In genomic region chr7:88278628-88279196, GRCm38 (mm10) we compare ENCODE assay signal across 9 mouse cellular contexts. TPM values are rescaled to one million over a fixed set of nuclear protein-coding genes. Genes with fewer than 3 reads are reported as not detected.
DNase-seq lines count a peak whose midpoint lies in the region; ATAC-seq lines count a peak whose summit lies in the region.
"Had no signal": no experiment of that assay in that cellular context is flagged by ENCODE, and none has a peak within 500 bp of the region (broad histone marks: within the 10 kb centered on the region; RNA-seq: fewer than 3 reads in every experiment).

No protein-coding gene starts in this region.

- intact Hi-C loops in heart, postnatal 36 days (cut with DNase I), result loop anchor here (5.0 kb wide), 1 partner anchor 44 kb away; no protein-coding TSS in a partner anchor

- peak overlapping the region; percentile 72 for H3K9ac ChIP-seq in heart, embryonic 15.5 days
- H3K9ac ChIP-seq in hindbrain, embryonic 16.5 days (ENCODE audit: low read depth, low read length), result no peak overlapping the region
- no peak overlapping the region for H3K9ac ChIP-seq in midbrain, embryonic 15.5 days

- no peaks in the 10 kb centered on the region for H3K36me3 ChIP-seq in heart, embryonic 15.5 days
- no peaks in the 10 kb centered on the region for H3K36me3 ChIP-seq in hindbrain, embryonic 16.5 days (ENCODE audit: control insufficient read depth, insufficient read depth, low read length)
- no peaks in the 10 kb centered on the region for H3K36me3 ChIP-seq in midbrain, embryonic 15.5 days (replicated peaks)

- peak overlapping the region; percentile 78; the same call in 1 of the 2 replicates for H3K27ac ChIP-seq in heart, embryonic 15.5 days
- no peak overlapping the region for H3K27ac ChIP-seq in hindbrain, embryonic 16.5 days (ENCODE audit: low read depth, low read length)
- no peak overlapping the region for H3K27ac ChIP-seq in midbrain, embryonic 15.5 days

- no peak for DNase-seq in heart, postnatal 36 days
- peak; percentile 47 for DNase-seq in MEL-GATA-1-ER (ENCODE audit: extremely low read depth, low read depth)
- DNase-seq in B cell, adult 2 months, result no peak
- no peak for DNase-seq in spleen, postnatal 14 days (ENCODE audit: low spot score in 2 of 2)

- no peaks in the 10 kb centered on the region for H3K27me3 ChIP-seq in heart, embryonic 15.5 days
- no peaks in the 10 kb centered on the region for H3K27me3 ChIP-seq in hindbrain, embryonic 16.5 days (replicated peaks; ENCODE audit: control insufficient read depth, insufficient read depth, low read length)
- H3K27me3 ChIP-seq in midbrain, embryonic 15.5 days (replicated peaks), result no peaks in the 10 kb centered on the region
- H3K27me3 ChIP-seq: Patski had no signal

- no peak for ATAC-seq in heart, embryonic 15.5 days (replicated peaks; ENCODE audit: insufficient number of reproducible peaks, insufficient read depth, low FRiP score, low read depth)
- ATAC-seq in hindbrain, embryonic 16.5 days, result no peak
- no peak for ATAC-seq in midbrain, embryonic 15.5 days (replicated peaks)
- no peak for ATAC-seq in megakaryocyte progenitor cell, adult 5-6 weeks (replicated peaks; ENCODE audit: poor library complexity)

- peaks cover 12% of the 10 kb centered on the region for H3K4me1 ChIP-seq in heart, embryonic 15.5 days (replicated peaks)
- peaks cover 7% of the 10 kb centered on the region; the same call in 1 of the 2 replicates for H3K4me1 ChIP-seq in hindbrain, embryonic 16.5 days (ENCODE audit: control insufficient read depth, insufficient read depth, low read depth, low read length)
- peaks cover 13% of the 10 kb centered on the region; the same call in 1 of the 2 replicates for H3K4me1 ChIP-seq in midbrain, embryonic 15.5 days

- 15% methylated on average over 8 of the region's 8 CpGs for WGBS in heart, embryonic 15.5 days
- WGBS in hindbrain, embryonic 16.5 days, result 61% methylated on average over 8 of the region's 8 CpGs
- WGBS in midbrain, embryonic 15.5 days, result 63% methylated on average over 8 of the region's 8 CpGs

- peak overlapping the region; percentile 73 for H3K4me3 ChIP-seq in heart, embryonic 15.5 days
- peak overlapping the region; percentile 52 for H3K4me3 ChIP-seq in hindbrain, embryonic 16.5 days (ENCODE audit: low read length)
- H3K4me3 ChIP-seq in midbrain, embryonic 15.5 days, result peak overlapping the region; percentile 44; the same call in 1 of the 2 replicates

- peak overlapping the region; percentile 94 for H3K4me2 ChIP-seq in heart, embryonic 15.5 days
- H3K4me2 ChIP-seq in hindbrain, embryonic 16.5 days (ENCODE audit: low read length), result peak overlapping the region; percentile 93
- peak overlapping the region; percentile 89 for H3K4me2 ChIP-seq in midbrain, embryonic 15.5 days

- H3K9me3 ChIP-seq in heart, embryonic 15.5 days (replicated peaks), result no peaks in the 10 kb centered on the region
- no peaks in the 10 kb centered on the region for H3K9me3 ChIP-seq in hindbrain, embryonic 16.5 days (ENCODE audit: control insufficient read depth, low read length)
- H3K9me3 ChIP-seq in midbrain, embryonic 15.5 days, result no peaks in the 10 kb centered on the region

RNA-seq across cellular contexts. Expression of gene Ctsc, which starts 0.8 kb away (rescaled TPM):
- 35.6 and 50.5 TPM in 2 replicates for polyA plus RNA-seq in heart, embryonic 15.5 days (2015; fragmentation: Nextera tagmentation; extraction: Ambion mirVana)
- 10 to 100 TPM; 35.6 to 50.3 TPM for total RNA-seq in heart, postnatal 36 days (2021)
- 25.1 and 25.2 TPM in 2 replicates for polyA plus RNA-seq in hindbrain, embryonic 16.5 days (2015; fragmentation: Nextera tagmentation; extraction: Ambion mirVana)
- 15.5 and 17.6 TPM in 2 replicates for polyA plus RNA-seq in midbrain, embryonic 15.5 days (2015; fragmentation: Nextera tagmentation; extraction: Ambion mirVana)
- total RNA-seq in megakaryocyte progenitor cell, adult 5-6 weeks (2015), result 100 and 107 TPM in 2 replicates
- total RNA-seq in megakaryocyte progenitor cell, adult 5-6 weeks (2017), result 81.5 and 87.4 TPM in 2 replicates
